Mouse (Mus musculus) neural tube, embryonic 10.5 days (tissue): ENCODE measurements around the gene Tulp2.
"Not testable (repeated sequence)": the region's sequence is repeated elsewhere in the genome, so short reads cannot be mapped to it uniquely, and the experiment has no call there.

Experiments
- DNase-seq: peaks from one replicate; pipeline ENCODE4 v3.0.0-alpha.2; 2017; ENCODE audit warnings: low spot score; ENCODE audit errors: extremely low spot score

Gene Tulp2

DNA sequence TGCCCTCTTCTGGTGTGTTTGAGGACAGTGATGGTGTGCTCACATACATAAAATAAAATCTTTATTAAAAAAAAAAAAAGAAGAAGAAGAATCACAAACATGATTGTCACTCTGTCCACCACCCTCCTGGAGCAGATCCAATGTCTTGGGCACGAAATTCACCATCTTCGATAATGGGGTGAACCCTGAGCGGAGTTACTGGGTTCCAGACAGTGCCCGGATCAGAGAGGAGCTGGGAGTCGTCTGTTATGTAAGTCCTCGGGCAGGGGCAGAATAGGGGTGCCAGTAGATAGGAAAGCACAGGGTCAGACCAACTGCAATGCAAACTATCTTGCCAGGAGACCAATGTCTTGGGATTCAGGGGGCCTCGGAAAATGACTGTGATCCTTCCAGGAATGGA, 38.9 kb downstream of the Tulp2 start:
- DNase-seq: no peak

DNA sequence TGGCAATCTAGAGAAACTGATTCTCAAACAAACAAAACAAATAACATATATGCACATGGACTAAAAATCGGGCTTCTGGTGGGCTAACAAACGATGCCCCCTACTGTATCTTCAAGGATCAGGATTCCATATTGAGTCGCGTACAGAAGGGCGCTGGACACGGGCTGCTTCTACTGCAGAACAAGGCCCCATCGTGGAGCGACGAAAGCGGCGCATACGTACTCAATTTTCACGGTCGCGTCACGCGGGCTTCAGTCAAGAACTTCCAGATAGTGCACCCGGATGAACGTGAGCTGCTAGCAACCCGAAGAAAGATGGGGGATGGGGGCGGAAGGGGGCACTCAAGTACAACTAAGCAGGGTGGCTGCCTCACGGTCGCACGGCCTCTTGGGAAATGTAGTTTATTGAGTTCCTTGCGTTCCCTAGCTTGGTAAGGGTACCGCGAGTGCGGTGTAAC, 40.1 kb downstream of the Tulp2 start:
- peak; percentile 84 for DNase-seq

DNA sequence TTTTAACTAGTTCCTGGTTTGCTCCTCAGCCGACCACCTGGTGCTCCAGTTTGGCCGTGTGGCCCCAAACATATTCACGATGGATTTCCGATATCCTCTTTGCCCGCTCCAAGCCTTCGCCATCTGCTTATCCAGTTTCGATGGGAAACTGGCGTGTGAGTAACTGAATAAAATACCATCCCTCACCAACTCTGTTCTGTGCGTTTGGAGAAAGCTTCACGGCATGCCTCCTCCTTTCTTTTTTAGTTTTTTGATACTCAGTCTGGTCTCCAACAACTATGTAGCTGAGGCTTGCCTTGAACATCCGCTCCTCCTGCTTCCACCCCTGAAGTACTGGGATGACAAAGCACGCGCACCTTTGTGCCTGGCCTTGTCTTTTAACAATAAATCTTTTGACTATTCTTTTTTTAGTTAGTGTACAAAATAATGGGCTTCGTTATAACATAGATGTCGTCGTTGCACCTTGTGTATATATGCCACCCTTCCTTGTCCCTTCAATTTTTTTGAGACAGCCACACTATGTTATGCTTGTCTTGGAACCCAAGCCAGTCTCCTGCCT, 40.6 kb downstream of the Tulp2 start:
- DNase-seq: no peak

DNA sequence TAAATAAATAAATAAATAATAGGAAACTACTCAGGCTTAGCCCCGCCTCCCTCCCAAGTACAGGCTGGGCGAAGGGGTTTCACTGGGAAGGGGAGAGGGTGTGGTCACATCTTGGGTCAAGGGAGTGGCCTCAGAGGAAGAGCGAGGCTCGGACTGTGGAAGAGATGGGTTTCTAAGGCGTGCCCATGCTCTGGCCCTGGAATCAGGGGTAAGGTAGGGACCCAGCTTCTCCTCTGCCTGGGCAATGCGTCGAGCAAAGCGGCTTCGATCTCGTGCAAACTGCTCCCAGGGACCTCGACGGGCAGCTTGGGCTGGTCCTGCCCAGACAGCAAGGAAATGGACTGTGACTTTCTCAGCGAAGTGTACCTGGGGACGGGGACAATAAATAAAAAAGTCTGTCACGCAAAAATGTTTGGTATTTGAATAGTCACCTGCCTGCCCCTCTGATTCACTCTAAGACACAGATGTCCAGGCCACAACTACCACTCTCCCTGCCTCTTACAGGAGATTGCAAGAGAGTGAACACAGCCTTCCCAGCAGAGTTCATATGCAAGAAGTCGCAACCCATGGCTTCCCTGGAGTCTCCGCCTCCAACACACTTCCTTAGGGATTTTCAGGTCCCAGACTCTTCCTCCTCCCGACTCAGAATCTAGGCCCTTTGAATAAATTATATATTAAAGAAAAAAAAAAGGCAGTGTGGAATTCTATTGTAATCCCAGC, 41.4 kb downstream of the Tulp2 start:
- no peak for DNase-seq

DNA sequence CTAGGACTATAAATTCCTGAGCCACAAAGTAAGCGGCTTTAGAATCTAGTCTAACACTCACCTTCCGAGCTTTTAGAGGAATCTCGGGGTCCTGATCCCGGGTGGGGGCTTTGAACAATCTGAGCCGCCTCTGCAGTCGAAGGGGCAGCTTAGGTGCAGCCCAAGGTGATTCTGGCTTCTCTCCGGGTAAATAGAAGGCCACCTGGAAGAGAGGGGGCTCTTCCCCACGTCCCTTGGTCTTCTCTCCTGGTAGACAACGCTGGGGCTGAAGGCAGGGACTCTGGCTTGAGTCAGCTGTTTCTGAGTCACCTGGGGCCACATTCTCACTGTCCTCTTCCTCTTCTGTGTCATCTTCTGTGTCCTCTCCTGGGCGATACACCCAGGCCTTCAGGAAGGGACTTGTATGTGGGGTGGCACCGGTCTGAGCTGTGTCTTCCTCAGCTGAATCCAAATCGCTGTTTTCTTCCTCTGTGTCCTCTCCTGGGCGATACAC, 42.0 kb downstream of the Tulp2 start:
- no peak for DNase-seq

DNA sequence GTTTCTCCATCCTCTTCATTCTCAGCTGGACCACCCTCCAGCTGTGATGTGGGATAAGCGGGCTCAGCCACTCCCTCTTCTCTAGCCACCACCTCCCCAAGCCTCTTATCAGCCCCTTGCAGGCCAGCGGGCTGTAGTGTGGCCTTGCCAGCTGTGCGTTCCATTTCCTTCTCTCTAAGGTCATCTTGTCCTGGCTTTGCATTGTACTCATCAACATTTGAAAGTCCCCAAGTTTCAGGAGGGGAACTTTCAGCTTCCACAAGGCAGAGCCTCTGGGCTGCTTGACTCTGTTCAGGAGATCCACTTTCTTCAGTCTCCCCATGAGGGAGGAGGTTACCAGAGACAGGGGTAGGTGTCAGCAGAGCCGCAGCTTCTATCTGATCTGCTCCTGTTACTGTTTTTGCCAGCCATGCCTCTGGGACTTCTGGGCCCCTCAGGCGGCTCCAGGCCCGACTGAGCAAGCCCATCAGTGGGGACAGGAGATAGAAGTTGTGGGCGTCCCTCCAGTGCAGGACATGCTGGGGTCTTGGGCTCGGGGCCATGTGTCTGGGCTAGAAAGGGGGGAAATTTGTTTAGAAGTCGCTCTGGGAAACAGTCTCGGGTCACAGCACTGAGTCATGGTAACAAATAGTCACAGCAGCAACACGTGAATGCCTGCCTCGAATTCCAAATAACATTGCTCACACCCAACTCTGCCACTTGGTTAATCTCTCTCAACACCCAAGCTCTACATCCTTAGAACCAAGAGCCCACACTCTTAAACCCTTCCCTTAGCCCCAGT, 43.4 kb downstream of the Tulp2 start:
- DNase-seq: no peak

DNA sequence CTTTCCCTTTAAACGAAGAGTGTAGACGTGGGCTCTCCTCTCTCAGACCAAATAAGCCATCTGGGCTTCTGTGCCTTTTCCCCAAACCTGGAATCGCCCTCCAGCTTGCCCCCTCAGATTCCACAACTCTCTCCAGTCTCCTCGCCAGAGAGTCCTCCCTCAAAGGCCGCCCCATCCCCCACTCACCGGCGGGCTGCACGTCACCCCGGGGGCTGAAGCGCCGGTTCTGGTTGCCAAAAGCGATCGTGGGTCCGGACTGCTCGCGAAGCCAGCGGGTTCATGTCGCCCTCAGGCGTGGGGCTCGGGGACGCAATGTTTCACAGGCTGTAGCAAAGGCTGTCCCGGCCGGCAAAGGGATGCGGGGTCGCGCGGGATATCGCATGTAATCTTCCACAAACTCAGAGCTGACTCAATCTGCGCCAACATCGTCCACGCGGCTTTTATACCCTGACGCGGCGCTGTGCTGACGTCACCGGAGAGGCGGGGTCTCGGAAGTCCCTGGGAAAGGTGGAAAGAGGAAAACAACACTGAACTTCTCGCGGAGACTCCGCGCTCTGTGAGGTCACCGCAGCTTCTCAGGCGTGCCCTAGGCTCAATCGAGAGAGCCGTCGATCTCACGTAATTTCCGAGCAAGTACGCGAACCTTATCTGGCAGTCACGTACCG, 44.3 kb downstream of the Tulp2 start, which contains the start of the genes Ppp1r15a and Plekha4:
Ppp1r15a (minus strand) TSS at position 460 of the 665 bp plus-strand sequence.
Plekha4 (plus strand) TSS at position 522 of the 665 bp plus-strand sequence.
- DNase-seq: peak; percentile 98

DNA sequence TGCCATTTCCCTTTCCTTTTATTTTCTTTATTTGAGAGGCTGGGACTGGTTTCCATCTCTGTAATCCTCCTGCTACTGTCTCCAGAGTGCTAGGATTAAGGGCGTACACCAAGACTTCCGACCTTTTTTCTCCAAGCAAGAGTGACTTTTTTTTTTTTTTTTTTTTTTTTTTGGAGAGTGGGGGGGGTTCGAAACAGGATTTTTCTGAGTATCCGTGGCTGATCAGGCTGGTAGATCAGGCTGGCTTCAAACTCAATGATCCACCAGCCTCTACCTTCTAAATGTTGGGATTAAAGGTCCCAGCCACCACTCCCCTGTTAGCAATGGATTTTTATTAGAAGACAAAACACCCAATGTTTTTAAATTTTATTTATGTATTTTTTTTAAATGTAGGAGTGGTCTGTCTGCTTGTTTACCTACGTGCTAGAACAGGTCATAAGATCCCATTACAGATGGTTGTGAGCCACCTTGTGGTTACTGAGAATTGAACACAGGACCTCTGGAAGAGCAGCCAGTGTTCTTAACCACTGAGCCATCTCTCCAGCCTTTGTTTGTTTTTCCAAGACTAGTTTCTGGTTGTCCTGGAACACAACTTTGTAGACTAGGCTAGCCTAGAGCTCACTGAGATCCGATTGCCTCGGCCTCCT, 44.9 kb downstream of the Tulp2 start:
- DNase-seq: no peak

DNA sequence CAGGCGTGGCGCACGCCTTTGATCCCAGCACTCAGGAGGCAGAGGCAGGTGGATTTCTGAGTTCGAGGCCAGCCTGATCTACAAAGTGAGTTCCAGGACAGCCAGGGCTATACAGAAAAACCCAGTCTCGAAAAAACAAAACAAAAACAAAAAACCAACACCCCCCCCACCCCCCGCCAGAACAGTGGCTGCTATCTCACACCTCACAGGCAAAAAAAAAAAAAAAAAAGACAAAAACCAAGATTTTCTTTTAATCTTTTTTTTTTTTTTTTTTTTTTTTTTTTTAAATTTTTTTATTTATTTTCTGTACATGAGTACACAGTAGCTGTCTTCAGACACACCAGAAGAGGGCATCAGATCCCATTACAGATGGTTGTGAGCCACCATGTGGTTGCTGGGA, 45.5 kb downstream of the Tulp2 start:
- DNase-seq: not testable (repeated sequence)

DNA sequence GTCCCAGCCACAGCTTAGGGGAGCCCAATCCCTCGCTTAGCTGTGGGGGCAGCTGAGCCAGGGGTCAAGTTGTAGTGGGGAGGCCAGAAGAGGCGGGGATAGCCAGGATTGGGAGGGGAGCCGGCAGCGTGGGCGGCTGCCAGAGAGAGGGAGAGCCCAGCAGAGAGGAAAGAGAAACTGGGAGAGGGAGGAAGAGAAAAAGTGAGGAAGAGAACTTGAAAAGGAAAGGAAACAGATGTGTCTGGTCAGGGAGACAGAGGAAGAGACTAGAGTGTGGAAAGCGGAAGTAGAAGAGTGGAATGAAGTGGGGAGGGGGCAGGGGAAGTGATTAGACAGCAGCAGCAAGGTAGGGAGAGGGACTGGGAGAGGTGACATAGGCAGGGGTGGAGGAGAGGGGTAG, 47.8 kb downstream of the Tulp2 start:
- DNase-seq: no peak

DNA sequence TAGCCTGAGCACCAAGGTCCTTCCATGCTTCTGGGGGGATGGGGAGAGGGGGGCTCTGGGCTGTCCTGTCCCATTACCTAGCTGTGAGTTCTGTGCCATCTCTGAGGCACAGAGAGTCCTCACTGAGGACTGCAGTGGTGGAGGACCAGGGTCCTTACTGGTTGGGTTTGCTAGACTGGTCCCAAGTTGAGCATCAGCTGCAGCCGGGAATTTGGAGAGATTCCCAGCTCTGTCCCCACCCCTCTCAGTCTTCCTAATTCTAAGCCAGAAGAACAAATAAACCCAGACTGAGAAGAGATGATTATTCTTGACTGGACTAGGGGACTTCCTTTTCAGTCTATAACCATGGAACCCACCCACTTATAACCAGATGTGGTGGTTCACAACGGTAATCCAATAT, 49.0 kb downstream of the Tulp2 start:
- DNase-seq: no peak

DNA sequence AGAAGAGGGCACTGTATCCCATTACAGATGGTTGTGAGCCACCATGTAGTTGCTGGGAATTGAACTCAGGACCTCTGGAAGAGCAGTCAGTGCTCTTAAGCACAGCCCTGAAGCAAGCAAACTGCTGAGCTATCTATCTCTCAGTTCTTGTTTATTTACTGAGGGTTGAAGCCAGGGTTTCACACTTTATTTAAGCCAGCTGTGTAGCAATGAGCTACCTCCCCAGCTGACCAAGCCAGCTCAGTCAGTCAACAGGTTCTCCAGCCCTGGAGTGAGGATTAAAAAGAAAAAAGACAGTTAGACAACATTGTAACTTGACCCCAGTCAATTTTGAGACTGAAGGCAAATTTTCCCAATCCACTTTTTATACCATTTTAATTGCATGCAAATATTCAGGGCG, 54.0 kb downstream of the Tulp2 start:
- no peak for DNase-seq

DNA sequence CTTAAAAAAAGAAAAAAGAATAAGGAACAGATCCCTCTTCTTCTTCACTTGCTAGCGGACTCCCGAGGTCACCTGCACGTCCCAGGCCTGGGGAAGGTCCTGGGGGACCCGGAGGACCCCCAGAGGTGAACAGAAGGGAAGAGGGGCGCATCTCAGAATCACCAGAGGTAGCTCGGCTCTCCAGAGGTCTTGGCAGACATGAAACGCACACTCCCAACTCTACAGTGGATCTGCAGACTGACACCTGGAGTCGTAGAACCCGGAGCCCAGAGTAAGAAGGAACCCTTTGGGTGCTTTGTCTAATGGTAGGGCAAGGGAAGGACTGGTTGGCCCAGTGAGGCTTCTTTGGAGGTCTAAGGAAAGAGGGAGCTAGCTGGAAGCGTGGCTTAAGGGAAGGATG, 55.9 kb downstream of the Tulp2 start:
- DNase-seq: no peak

DNA sequence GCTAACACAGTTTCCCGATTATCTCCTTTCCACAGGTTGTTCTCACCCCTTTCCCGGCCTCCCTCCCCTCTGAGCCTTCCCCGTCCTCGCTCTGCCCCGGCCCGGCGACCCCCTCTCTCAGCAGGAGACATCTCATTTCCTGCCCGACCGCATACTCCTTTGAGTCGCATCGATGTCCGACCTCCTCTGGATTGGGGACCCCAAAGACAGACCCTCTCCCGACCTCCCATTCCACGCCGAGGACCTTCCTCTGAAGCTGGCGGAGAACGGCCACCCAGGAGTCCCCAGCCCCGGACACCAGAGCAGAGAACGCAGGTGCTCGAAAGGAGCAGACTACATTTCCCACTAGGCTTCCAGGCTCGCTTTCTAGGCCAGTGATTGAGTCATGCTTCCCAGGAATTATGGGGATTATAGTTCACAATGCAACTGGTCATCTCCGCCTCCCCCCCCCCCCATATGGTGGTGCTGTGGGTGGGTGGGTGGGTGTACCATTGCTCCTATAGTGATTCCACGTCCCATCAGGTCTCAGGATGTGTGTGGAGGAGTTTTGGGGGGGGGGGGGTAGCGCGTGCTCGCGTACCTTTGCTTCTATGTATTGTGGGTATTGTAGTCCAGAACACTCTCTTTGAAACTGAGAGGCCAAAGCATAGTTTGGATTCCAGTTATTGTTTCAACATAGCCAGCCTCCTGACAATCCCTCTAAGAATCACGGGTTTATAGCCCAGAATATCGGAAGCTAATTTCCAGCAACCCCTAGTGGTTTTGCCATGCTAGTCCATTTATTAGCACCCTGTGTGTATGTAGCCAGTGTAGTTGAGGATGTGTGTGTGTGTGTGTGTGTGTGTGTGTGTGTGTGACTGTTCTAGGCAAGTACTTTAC, 56.7 kb downstream of the Tulp2 start:
- DNase-seq: peak; percentile 52

DNA sequence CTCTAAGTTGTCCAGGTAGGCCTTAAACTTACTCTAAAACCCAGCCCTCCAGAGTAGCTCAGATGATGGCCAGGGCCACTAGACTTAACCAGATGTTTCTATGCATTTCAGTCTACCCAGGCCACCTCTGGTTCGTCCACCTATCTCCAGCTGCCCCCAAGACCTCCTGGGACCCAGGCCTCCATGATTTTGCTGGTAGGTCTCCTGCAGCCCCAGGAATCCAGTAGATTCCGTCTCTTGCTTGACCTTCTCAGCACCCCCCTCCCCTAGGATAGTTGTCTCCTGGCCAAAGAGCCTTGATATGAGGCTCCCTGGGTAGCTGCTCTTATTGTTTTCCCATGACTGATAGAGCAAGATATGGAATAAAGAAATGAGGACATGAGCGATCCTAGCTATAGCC, 57.4 kb downstream of the Tulp2 start:
- no peak for DNase-seq

DNA sequence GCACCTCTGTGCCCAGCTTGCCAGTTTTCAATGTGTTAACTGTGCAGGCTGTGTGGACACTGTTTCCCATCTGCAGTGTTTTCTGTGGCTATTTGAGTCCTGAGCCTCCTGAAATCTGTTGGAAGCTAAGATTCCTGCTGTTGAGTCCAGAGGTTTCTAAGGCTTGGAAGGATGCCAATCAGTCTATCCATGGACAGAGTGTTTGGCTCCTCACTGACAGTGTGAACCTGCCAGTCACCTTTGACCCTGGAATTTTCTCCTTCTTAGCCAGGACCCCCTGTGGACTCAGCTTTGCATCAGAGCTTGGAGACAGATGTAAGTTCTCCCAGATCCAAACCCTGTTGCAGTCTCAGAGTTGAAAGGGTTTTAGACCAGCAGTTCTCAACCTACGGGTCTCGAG, 58.5 kb downstream of the Tulp2 start:
- DNase-seq: no peak

DNA sequence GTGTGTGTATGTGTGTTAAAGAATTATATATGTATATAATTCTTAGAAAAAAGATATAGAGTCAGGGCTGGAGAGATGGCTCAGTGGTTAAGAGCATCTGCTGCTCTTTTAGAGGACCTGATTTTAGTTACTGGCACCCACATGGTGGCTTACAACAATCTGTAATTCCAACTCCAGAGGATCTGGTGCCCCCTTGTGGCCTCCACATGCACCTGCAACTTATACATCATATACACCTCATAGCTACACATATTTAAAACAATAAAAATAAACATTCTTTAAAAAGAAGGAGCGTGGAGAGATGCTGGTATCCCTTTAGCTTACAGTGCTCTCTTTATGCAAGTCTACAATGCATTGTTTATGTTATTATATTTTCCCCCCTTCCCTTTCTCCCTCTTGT, 62.8 kb downstream of the Tulp2 start:
- DNase-seq: no peak

DNA sequence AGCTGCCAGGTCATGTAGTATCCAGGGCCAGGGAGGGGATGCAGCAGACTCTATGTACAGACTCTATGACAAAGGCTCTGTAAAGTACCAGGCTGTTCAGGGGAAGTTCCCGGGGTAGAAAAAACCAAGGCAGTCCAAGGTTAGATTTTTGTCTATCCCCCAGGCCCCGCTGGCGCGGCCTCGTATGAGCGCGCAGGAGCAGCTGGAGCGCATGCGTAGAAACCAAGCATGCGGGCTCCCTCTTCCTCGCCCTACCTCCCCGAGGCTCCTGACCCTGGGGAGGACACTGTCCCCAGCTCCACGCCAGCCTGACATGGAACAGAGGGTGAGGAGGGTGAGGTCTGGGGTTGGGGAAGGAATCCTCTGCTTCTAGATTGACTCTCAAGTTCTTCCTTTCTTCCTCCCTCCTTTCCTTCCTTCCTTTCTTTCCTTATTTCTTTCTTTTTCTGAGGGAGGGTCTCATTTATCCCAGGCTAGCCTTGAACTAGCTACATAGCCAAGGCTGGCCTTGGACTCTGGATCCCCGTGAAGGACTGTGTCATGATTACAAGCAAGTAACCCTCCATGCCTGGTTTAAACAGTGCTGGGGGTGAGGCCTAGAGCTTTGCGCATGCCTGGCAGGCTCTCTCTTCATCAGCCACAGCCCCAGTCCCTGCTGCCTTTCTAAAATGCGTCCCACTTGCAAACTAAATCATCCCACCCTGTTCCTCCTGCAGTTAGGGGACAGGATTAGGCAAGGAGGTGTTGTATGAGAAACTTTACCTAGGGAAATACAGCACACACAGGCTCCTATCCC, 68.2 kb downstream of the Tulp2 start:
- DNase-seq: no peak

DNA sequence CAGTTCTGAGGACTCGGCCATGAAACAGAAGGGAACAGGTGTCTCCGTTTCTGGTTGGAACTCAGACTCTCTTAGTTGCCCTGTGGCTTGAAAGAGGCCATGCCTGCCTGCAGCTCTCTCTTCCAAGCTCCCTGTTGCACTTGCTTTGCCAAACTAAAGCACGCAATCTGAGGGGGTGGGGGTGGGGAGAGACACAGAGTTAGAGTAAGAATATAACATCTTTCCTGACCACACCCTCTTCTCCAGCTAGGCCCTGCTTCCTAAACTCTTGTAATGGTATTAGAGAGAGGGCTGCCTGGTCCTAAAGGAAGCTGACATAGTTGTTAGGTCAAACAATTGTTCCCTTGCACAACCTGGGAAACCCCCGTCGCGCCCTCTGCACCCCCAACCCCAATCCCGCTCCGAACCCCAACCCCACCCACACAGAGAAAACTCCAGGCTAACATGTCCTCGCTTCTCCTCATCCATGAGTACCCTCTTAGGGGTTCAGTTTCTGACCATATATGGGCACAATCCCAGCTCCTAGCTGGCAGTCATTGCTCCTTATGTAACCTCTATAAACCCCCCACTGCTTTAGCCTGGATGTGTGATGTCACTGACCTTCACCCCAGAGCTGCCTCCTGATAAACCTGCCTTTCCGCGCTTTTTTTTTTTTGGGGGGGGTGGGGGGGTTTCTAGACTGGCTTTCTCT, 69.3 kb downstream of the Tulp2 start:
- DNase-seq: no peak
